Mouse (Mus musculus): ENCODE measurements at regions not wholly inside any gene's neighbourhood (a gene's known extent, or its start where the extent isn't known, plus 50 kb on each side); places are given as distances from the start of the nearest gene placed in this dataset.

- DNase-seq (ENCODE audit: low read depth, low spot score), result no peak
Observed at GRCm38 (mm10) chr13:79057424-79057823, 857.9 kb upstream of the Nr2f1 start.

DNA sequence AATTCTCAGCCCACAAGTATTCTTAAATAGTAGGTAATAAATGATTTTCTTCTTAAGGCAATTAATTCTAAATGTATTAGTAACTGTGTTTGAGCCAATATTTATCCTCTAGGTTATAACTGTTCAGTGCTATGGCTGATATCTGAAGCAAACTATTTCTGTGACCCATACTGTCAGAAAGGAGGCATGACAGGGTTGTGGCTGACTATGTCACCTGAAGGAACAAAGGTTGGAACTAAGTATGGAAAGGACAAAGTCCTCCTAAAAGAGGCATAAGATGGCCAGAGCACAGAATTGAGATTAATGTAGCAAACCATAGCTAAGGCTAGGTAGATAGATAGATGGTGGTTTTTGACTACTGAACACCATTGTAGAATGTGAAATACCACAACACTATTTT lies 854.9 kb upstream of the Nr2f1 start:
- DNase-seq (ENCODE audit: low read depth, low spot score), result no peak

DNA sequence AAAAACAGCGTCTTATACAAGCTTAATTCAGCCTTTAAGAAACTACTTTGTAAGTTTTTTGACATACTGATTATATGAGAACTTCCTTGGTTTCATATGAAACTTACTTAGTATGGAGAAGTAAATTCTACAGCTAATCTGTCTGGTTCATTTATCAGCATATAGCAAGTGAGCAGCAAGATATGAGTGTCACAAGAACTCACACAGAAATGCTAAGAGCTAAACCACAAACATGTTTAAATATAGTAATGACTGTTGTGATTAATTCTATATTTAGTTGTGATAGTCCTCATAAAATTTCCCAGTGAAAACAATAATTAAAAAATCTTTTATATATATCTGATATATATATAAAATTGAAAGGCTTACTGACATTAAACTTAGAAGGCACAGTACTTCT lies 853.9 kb upstream of the Nr2f1 start:
- no peak for DNase-seq (ENCODE audit: low read depth, low spot score)

DNA sequence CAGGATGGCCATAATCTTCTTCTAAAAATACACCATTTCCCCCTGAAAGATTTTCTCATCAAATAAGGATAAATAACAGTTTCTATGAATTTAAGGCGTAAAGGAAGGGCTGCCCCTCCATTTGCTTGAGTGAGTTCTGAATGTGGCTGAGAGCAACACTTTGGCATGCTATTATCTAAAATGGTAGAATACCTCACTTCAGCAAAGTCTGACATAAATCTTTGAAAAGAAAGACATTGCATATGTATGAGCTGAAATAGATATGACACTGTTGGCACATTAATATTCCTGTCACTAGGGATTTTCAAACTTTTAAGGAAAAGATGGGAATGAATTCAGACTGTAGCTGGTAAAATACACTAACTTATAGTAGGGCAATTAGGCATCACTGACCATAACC lies 847.7 kb upstream of the Nr2f1 start:
- no peak for DNase-seq (ENCODE audit: low read depth, low spot score)

DNA sequence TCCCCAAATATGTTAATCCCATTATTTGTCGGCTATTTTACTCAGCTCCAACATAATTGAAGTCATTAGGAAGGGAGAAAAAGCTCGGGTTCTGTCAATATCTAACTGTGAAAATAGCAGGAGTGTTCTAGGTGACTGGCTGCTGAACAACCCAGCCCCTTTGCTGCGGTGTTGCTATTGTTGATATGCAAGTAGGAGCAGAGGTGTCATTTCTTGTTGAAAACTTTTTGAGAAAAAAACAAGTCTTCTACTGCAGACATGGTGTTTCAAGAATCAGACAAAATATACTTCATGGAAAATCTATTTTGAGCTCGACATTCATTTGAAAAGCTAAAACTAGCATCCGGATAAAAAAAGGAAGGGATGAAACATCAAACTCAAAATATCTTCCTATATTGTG lies 845.1 kb upstream of the Nr2f1 start:
- no peak for DNase-seq (ENCODE audit: low read depth, low spot score)

- no peak for DNase-seq (ENCODE audit: low read depth, low spot score)
Observed at GRCm38 (mm10) chr13:79037883-79038282, 838.3 kb upstream of the Nr2f1 start.

GRCm38 (mm10) chr13:79035276-79035675 lies 835.7 kb upstream of the Nr2f1 start:
- no peak for DNase-seq (ENCODE audit: low read depth, low spot score)

GRCm38 (mm10) chr13:79029974-79030373 lies 830.4 kb upstream of the Nr2f1 start:
- DNase-seq (ENCODE audit: low read depth, low spot score), result peak; percentile 10

GRCm38 (mm10) chr13:79027877-79028760 lies 828.6 kb upstream of the Nr2f1 start:
- DNase-seq (ENCODE audit: low read depth, low spot score), result no peak

DNA sequence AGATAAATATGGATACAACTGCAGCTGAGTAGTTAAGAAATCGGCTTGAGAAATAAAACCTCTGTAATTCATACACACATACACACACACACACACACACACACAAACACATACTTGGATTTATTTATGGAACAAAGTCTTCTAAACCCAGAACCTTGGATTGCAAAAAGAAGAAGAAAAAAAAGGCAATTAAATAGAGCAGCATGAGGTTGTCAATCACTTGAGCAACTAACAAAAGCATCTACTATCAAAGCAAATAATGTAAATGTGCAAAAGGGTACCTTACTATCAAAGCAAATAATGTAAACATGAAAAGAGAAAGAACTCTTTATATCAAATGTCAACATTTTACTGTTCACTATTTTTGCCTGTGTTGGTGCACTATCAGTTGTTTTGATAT lies 826.1 kb upstream of the Nr2f1 start:
- DNase-seq (ENCODE audit: low read depth, low spot score), result no peak

DNA sequence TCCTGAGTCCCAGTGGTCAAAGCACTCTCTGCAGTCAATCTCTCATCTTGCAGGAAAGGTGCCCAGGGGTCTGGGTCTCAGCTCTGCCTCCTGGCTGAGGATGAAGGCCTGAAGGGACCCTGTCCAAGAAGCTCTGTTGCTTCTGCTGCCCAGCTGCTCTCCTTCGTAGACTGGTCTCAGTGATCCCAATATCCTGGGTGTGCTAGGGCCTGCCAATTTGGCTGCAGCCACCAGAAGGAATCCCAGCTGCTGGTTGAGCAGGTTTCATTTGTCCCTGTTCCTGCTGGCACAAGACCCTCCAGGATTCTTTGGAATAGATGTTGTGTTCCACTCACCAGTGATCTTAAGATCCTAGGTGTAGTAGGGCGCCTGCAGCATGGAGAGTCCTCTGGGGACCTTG lies 818.5 kb upstream of the Nr2f1 start:
- no peak for DNase-seq (ENCODE audit: low read depth, low spot score)

- DNase-seq (ENCODE audit: low read depth, low spot score), result no peak
Observed at GRCm38 (mm10) chr13:79003313-79003712, 803.8 kb upstream of the Nr2f1 start.

- no peak for DNase-seq (ENCODE audit: low read depth, low spot score)
Observed at GRCm38 (mm10) chr13:78998855-78999254, 799.3 kb upstream of the Nr2f1 start.

DNA sequence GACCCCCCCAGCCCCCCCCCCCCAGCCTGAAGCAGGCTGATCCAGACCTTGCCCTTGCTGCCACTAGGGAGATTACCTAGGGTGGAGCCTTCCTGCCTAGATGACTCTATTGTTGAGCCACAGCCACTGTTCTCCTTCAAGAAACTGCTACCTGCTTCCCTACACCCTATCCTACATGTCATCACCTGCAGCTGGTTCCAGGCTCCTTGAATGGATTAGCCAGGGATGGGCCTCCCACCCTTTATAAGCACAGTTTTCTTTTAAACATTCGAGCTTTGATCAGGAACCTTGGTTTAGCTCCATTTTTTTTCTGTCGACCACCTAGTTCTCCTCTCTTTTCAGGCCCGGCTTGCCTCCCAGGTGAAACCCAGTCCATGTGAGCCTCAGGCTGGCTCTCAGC lies 792.8 kb upstream of the Nr2f1 start:
- no peak for DNase-seq (ENCODE audit: low read depth, low spot score)

- DNase-seq (ENCODE audit: low read depth, low spot score), result no peak
Observed at GRCm38 (mm10) chr13:78985921-78986320, 786.4 kb upstream of the Nr2f1 start.

DNA sequence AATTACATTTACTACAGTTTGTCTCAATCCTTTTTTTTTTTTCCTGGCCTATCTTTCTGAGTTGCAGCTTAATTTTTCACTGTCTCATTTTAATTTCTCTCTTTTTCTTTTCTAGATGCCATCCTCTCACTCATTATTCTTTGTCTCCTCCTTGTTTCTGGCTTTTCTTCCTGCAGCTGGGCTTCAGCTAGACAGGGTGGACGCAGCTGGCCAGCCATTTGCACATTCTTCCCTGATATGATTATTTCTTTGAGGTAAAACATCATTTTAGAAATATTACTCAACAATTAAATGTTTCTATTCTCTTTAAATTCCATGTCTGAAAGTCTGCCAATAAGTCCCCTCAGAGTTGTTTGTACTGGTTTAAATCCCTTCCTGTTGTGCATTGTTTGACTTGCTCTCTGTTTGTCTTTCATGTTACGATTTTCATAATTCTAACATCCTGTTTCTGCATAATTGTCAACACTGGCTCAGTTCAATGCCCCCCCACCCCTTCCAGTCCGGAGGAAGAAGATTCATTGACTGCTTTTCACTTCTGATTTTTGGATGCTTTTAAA lies 777.7 kb upstream of the Nr2f1 start:
- no peak for DNase-seq (ENCODE audit: low read depth, low spot score)

- peak; percentile 16 for DNase-seq (ENCODE audit: low read depth, low spot score)
Observed at GRCm38 (mm10) chr13:78938351-78938741, 738.8 kb upstream of the Nr2f1 start.

- no peak for DNase-seq (ENCODE audit: low read depth, low spot score)
Observed at GRCm38 (mm10) chr13:78937389-78938350, 738.1 kb upstream of the Nr2f1 start.

DNA sequence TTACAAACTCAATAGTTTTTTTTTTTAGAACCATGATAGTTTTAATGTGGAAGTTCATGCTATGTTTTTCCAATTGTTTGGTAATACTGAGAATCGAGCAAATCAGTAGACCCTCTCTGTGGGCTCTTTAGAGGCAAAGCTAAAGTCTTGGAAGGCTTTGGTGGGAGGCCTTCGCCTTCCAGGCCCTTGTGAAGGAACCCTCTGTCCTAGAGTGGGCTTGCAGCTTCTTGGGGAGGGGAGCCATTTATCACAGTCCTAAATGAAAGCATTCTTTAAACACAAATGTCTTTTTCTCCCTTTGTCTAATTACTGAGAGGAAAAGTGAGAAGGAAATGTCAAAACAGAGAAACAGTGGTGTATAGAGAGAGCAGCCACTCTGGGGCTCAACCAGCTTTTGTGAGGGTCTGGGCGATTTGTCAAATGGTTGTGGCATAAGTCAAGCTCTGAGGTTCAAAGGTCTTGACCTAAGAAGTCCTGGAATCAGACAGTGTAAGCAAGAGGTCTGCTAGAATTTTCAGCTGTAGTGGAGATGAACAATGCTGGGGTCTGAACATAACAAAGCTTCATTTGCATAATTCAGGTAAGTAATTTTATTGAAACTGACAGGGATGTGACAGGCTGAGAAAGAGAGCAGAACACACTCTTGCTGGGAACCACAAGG lies 736.6 kb upstream of the Nr2f1 start:
- DNase-seq (ENCODE audit: low read depth, low spot score), result no peak

GRCm38 (mm10) chr13:78928347-78928746 lies 728.8 kb upstream of the Nr2f1 start:
- no peak for DNase-seq (ENCODE audit: low read depth, low spot score)

DNA sequence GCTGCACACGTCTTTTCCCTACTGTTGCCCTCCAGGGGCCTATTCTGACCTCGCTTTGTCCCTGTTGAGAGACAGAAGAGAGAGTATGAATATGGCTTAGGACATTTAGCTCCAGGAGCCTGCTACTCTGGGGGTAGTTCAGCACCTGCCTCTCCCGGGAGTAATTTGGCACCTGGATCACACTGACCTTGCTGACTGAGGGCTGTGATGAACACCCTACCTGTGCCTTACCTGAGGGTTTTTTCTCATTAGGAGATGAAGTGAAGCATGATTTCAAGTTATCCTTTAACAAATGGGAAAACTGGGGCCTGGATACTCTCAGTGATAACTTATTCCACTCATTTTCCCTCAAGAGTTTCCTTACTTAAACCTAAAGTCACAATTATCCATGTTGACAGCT lies 721.2 kb upstream of the Nr2f1 start:
- no peak for DNase-seq (ENCODE audit: low read depth, low spot score)

- no peak for DNase-seq (ENCODE audit: low read depth, low spot score)
Observed at GRCm38 (mm10) chr13:78909839-78910238, 710.3 kb upstream of the Nr2f1 start.
